Mouse (Mus musculus): Measurements from ENCODE around the gene Ppp6r3. TPM values are rescaled to one million over a fixed set of nuclear protein-coding genes. Genes with fewer than 3 reads are reported as not detected.

Ppp6r3 gene
- polyA plus RNA-seq, 1 experiment from 2014 or later, result 25.7 TPM

DNA sequence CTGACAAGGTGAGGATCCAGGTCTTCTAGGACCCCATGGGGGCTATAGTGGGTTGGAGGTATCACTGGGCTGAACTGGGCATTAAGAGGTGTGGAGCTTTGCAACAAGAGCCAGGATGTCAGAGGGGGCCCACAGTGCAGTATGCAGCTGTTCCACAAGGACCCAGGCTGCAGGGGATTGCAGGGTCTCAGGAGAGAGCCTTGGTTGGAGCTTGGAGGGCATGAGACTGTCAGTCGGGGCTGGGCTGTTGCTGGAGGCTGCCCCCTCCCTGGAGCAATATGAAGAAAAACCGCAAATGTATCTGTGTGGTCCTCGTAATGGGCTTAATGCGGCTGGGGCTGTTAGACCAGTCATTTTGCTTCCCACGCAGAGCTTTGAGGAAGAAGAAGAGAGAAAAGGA is 134.9 kb downstream of the Ppp6r3 start:
- TF ChIP-seq CTCF (IDR thresholded peaks at IDR 0.05; ENCODE audit: low read depth), result no peak
- no peak for ATAC-seq
- Histone ChIP-seq H3K27me3 (replicated peaks; ENCODE audit: control insufficient read depth, insufficient read depth, low read length) (no peaks in the 10 kb centered on the region), H3K4me2 (replicated peaks; ENCODE audit: low read depth) (no peak overlapping the region), H3K9me3 (ENCODE audit: control insufficient read depth) (no peaks in the 10 kb centered on the region), H3K4me3 (ENCODE audit: low read depth, low read length) (no peak overlapping the region), H3K36me3 (ENCODE audit: control insufficient read depth, insufficient read depth) (no peaks in the 10 kb centered on the region), H3K4me1 (replicated peaks; ENCODE audit: control insufficient read depth, insufficient read depth, low read length) (no peaks in the 10 kb centered on the region), H3K9ac (ENCODE audit: low read depth, low read length) (no peak overlapping the region), H3K27ac (ENCODE audit: low read depth, low read length) (no peak overlapping the region)
- WGBS, result 77% methylated on average over 5 of the region's 5 CpGs

DNA sequence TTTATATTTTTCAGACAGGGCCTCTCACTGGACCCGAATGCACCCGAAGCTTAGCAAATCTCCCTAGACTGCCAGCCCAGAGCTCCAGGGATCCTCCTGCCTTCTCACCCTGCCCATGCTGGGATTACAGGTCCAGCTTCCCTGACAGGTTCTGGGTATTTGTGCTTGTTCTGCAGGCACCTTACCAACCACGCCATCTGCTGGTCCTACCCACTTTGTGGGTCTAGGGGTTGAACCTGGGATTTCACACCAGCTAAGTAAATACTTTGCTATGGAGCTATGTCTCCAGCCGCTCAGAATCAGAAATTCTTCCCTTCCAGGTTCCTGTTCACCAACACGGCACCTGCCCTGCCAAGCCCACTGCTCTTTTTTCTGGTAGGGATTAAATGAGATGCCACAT is 137.6 kb downstream of the Ppp6r3 start:
- no peak overlapping the region for H3K4me2 ChIP-seq (replicated peaks; ENCODE audit: low read depth)
- TF ChIP-seq CTCF (IDR thresholded peaks at IDR 0.05; ENCODE audit: low read depth), result peak; percentile 64
- no peak overlapping the region for H3K9ac ChIP-seq (ENCODE audit: low read depth, low read length)
- no peak overlapping the region for H3K4me3 ChIP-seq (ENCODE audit: low read depth, low read length)
- ATAC-seq, result no peak
- H3K4me1 ChIP-seq (replicated peaks; ENCODE audit: control insufficient read depth, insufficient read depth, low read length), result no peaks in the 10 kb centered on the region
- H3K36me3 ChIP-seq (ENCODE audit: control insufficient read depth, insufficient read depth), result no peaks in the 10 kb centered on the region
- H3K9me3 ChIP-seq (ENCODE audit: control insufficient read depth), result no peaks in the 10 kb centered on the region
- H3K27ac ChIP-seq (ENCODE audit: low read depth, low read length), result no peak overlapping the region
- H3K27me3 ChIP-seq (replicated peaks; ENCODE audit: control insufficient read depth, insufficient read depth, low read length), result no peaks in the 10 kb centered on the region
- 63% methylated on average over 5 of the region's 5 CpGs for WGBS

DNA sequence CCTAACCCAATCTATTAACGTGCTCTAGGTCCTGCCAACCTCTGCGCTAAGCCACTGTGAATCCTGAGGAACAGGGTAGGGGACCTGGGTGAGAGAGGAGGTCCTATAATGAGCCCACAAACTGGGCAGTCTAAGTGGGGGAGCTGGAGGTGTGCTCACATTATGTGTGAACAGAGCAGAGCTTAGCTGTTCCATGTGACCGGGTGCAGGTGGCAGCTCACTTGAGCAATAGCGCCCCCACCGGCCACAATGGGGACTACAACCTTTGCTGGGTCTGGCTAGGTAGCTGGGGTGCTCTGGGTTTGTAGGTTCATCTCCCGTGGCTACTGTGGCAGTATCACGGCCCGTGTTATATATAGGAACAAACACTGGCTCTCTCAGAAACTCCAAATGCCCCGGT is 138.7 kb downstream of the Ppp6r3 start:
- no peak overlapping the region for H3K4me2 ChIP-seq (replicated peaks; ENCODE audit: low read depth)
- no peak overlapping the region for H3K9ac ChIP-seq (ENCODE audit: low read depth, low read length)
- no peaks in the 10 kb centered on the region for H3K4me1 ChIP-seq (replicated peaks; ENCODE audit: control insufficient read depth, insufficient read depth, low read length)
- no peak overlapping the region for H3K4me3 ChIP-seq (ENCODE audit: low read depth, low read length)
- TF ChIP-seq CTCF (IDR thresholded peaks at IDR 0.05; ENCODE audit: low read depth), result peak; percentile 73
- no peaks in the 10 kb centered on the region for H3K27me3 ChIP-seq (replicated peaks; ENCODE audit: control insufficient read depth, insufficient read depth, low read length)
- WGBS, result 58% methylated on average over 9 of the region's 9 CpGs
- H3K27ac ChIP-seq (ENCODE audit: low read depth, low read length), result no peak overlapping the region
- ATAC-seq, result peak; percentile 36
- H3K9me3 ChIP-seq (ENCODE audit: control insufficient read depth), result no peaks in the 10 kb centered on the region
- no peaks in the 10 kb centered on the region for H3K36me3 ChIP-seq (ENCODE audit: control insufficient read depth, insufficient read depth)

DNA sequence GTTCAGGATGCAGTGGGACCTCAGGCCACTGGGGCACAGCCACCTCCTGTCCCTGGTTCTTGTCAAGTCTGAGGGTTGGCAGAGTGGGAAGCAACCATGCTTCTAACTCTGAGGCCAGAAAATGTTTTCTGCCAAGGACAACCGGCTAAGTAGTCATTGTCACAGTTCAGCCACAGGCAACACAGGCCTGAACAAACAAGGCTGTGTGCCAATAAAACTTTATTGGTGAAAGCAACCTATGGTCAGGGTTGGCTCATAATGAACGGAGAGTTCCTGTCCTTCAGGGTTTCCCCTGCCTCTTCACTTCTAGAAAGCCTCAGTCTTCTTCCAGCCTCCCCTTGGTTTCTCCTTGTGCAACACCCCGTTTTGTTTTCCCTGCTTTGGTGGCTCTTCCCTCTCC is 139.7 kb downstream of the Ppp6r3 start:
- Histone ChIP-seq H3K36me3 (ENCODE audit: control insufficient read depth, insufficient read depth) (no peaks in the 10 kb centered on the region), H3K4me1 (replicated peaks; ENCODE audit: control insufficient read depth, insufficient read depth, low read length) (no peaks in the 10 kb centered on the region), H3K4me3 (ENCODE audit: low read depth, low read length) (no peak overlapping the region), H3K27ac (ENCODE audit: low read depth, low read length) (no peak overlapping the region), H3K4me2 (replicated peaks; ENCODE audit: low read depth) (no peak overlapping the region), H3K9me3 (ENCODE audit: control insufficient read depth) (no peaks in the 10 kb centered on the region), H3K9ac (ENCODE audit: low read depth, low read length) (no peak overlapping the region), H3K27me3 (replicated peaks; ENCODE audit: control insufficient read depth, insufficient read depth, low read length) (no peaks in the 10 kb centered on the region)
- no peak for ATAC-seq
- WGBS, result 64% methylated on average over 3 of the region's 3 CpGs
- TF ChIP-seq CTCF (IDR thresholded peaks at IDR 0.05; ENCODE audit: low read depth), result no peak

DNA sequence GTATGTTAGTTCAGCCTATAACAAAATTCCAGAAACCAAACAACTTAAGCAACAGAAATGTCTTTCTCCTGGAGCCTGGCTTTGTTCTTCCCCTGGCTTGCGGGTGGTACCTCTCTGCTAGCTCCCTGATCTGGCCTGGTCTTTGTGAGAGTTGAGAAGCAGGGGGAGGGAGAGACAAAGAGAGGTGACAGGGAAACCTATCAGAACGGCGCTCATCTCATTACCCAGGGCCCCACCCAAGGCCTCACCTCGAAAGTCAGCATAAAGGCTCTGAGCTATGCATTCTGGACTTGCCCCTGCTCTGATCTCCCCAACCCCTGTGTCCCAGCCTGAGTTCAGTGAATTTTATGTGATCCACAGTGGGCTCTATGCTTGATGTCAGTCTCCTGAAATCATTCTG is 140.9 kb downstream of the Ppp6r3 start:
- TF ChIP-seq CTCF (IDR thresholded peaks at IDR 0.05; ENCODE audit: low read depth), result no peak
- ATAC-seq, result no peak

DNA sequence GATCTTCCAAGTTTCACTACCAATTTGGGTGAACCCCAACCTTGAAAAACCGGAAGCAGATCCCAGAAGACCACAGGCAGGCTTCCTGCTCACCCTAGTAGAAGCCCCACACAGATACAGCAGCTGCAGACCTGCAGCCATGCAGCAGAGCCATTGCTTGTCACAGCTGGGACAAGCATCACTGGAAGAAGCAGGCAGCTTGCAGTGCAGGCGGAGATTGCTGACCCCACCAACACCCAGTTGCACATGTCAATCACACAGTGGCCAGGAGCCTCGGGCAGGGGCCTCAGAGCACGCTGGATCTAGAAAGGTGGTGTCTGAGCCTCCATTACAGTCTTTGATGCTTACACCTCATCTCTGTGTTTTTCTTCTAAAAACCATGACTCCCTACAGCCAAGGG is 141.4 kb downstream of the Ppp6r3 start:
- Histone ChIP-seq H3K4me1 (replicated peaks; ENCODE audit: control insufficient read depth, insufficient read depth, low read length) (no peaks in the 10 kb centered on the region), H3K9ac (ENCODE audit: low read depth, low read length) (no peak overlapping the region), H3K27ac (ENCODE audit: low read depth, low read length) (no peak overlapping the region), H3K36me3 (ENCODE audit: control insufficient read depth, insufficient read depth) (no peaks in the 10 kb centered on the region), H3K9me3 (ENCODE audit: control insufficient read depth) (no peaks in the 10 kb centered on the region), H3K4me3 (ENCODE audit: low read depth, low read length) (no peak overlapping the region), H3K4me2 (replicated peaks; ENCODE audit: low read depth) (no peak overlapping the region), H3K27me3 (replicated peaks; ENCODE audit: control insufficient read depth, insufficient read depth, low read length) (no peaks in the 10 kb centered on the region)
- no peak for TF ChIP-seq CTCF (IDR thresholded peaks at IDR 0.05; ENCODE audit: low read depth)
- 48% methylated on average over 4 of the region's 4 CpGs for WGBS
- no peak for ATAC-seq

More for the DNA sequence above, 140.9 kb downstream of the Ppp6r3 start:
- H3K4me1 ChIP-seq (replicated peaks; ENCODE audit: control insufficient read depth, insufficient read depth, low read length), result no peaks in the 10 kb centered on the region
- no peaks in the 10 kb centered on the region for H3K9me3 ChIP-seq (ENCODE audit: control insufficient read depth)
- no peak overlapping the region for H3K27ac ChIP-seq (ENCODE audit: low read depth, low read length)
- no peaks in the 10 kb centered on the region for H3K27me3 ChIP-seq (replicated peaks; ENCODE audit: control insufficient read depth, insufficient read depth, low read length)
- 31% methylated on average over 4 of the region's 4 CpGs for WGBS
- H3K9ac ChIP-seq (ENCODE audit: low read depth, low read length), result no peak overlapping the region
- H3K36me3 ChIP-seq (ENCODE audit: control insufficient read depth, insufficient read depth), result no peaks in the 10 kb centered on the region
- H3K4me3 ChIP-seq (ENCODE audit: low read depth, low read length), result no peak overlapping the region
- no peak overlapping the region for H3K4me2 ChIP-seq (replicated peaks; ENCODE audit: low read depth)

DNA sequence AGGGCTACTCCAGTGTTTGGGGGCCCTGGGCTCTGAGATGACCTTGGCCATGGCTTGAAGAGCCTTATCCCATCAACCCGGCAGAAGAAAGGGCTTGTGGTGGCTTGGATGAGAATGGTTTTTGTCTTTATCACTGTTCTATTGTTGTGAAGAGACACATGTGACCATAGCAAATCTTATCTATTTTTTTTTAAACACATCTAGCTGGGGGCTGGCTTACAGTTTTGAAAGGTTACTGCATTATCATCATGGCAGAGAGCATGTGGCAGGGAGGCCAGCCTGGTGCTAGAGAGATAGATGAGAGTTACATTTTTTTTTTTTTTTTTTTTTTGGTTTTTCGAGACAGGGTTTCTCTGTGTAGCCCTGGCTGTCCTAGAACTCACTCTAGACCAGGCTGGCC is 143.6 kb downstream of the Ppp6r3 start:
- Histone ChIP-seq H3K36me3 (ENCODE audit: control insufficient read depth, insufficient read depth) (no peaks in the 10 kb centered on the region), H3K4me2 (replicated peaks; ENCODE audit: low read depth) (no peak overlapping the region), H3K4me1 (replicated peaks; ENCODE audit: control insufficient read depth, insufficient read depth, low read length) (no peaks in the 10 kb centered on the region), H3K27ac (ENCODE audit: low read depth, low read length) (no peak overlapping the region), H3K9me3 (ENCODE audit: control insufficient read depth) (no peaks in the 10 kb centered on the region), H3K9ac (ENCODE audit: low read depth, low read length) (no peak overlapping the region), H3K4me3 (ENCODE audit: low read depth, low read length) (no peak overlapping the region), H3K27me3 (replicated peaks; ENCODE audit: control insufficient read depth, insufficient read depth, low read length) (no peaks in the 10 kb centered on the region)
- no peak for ATAC-seq
- TF ChIP-seq CTCF (IDR thresholded peaks at IDR 0.05; ENCODE audit: low read depth), result no peak
- 82% methylated on average over 1 of the region's 2 CpGs for WGBS
